Mouse (Mus musculus) hindbrain, embryonic 12.5 days (tissue): ENCODE data around the gene Smg9. TPM values are rescaled to one million over a fixed set of nuclear protein-coding genes. Genes with fewer than 3 reads are reported as not detected.

Source experiments
- ATAC-seq: fragments of 200-750 bp; cut with Nextera tagmentation; 2 replicates; pipeline ENCODE4 v1.8.0; 2017; ENCODE audit warnings: moderate TSS enrichment; ENCODE audit not compliant: low FRiP score
- H3K27ac ChIP-seq: fragments of 300-500 bp; sonication (generic); 2 replicates; pipeline ENCODE4 v1.5.1; 2016; ENCODE audit warnings: mild to moderate bottlenecking
- H3K27me3 ChIP-seq: fragments of 300-500 bp; sonication (generic); 2 replicates; pipeline ENCODE4 v1.6.1; 2016; ENCODE audit warnings: mild to moderate bottlenecking
- H3K36me3 ChIP-seq: fragments of 300-500 bp; sonication (generic); 2 replicates; pipeline ENCODE4 v1.6.1; 2016; ENCODE audit warnings: mild to moderate bottlenecking
- H3K4me1 ChIP-seq: fragments of 300-500 bp; sonication (generic); 2 replicates; pipeline ENCODE4 v1.6.1; 2016
- H3K4me2 ChIP-seq: fragments of 300-500 bp; sonication (generic); replicated peaks from 2 replicates; pipeline ENCODE4 v1.6.1; 2016; ENCODE audit warnings: mild to moderate bottlenecking
- H3K4me3 ChIP-seq: fragments of 300-500 bp; sonication (generic); 2 replicates; pipeline ENCODE4 v1.5.1; 2016; ENCODE audit warnings: mild to moderate bottlenecking
- H3K9ac ChIP-seq: fragments of 300-500 bp; sonication (generic); 2 replicates; pipeline ENCODE4 v1.6.1; 2016; ENCODE audit warnings: mild to moderate bottlenecking, moderate library complexity
- H3K9me3 ChIP-seq: fragments of 300-500 bp; sonication (generic); replicated peaks from 2 replicates; pipeline ENCODE4 v1.6.1; 2016; ENCODE audit warnings: mild to moderate bottlenecking
- WGBS: fragments of 180-500 bp; shearing (Covaris S2); methylation state at CpG from one replicate; pipeline ENCODE4 v1.1.7; 2016; 5-methylcytosine and 5-hydroxymethylcytosine counted together
- polyA plus RNA-seq: library from polyadenylated mRNA; unstranded; fragments of >200 nt; fragmentation: Nextera tagmentation; extraction: Ambion mirVana; gene quantifications from 2 replicates; pipeline ENCODE4 v1.2.1, GENCODE M21; 2016

The Smg9 gene
- 28.9 and 29.5 TPM in 2 replicates for polyA plus RNA-seq

- WGBS: 2% methylated on average over 65 of the region's 66 CpGs
These were observed at the start of gene Smg9 for GRCm38 (mm10) chr7:24399256-24400081. Smg9 (plus strand) TSS chr7:24399619.

GRCm38 (mm10) chr7:24355646-24356045 is 43.8 kb upstream of the Smg9 start:
- Histone ChIP-seq H3K9me3 (peaks cover 5% of the 10 kb centered on the region; the same call in 1 of the 2 replicates), H3K27ac (no peak overlapping the region), H3K27me3 (peaks cover 6% of the 10 kb centered on the region), H3K36me3 (no peaks in the 10 kb centered on the region), H3K9ac (no peak overlapping the region), H3K4me3 (no peak overlapping the region), H3K4me1 (no peaks in the 10 kb centered on the region), H3K4me2 (no peak overlapping the region)
- WGBS: 84% methylated on average over 6 of the region's 6 CpGs
- no peak for ATAC-seq

More at GRCm38 (mm10) chr7:24399256-24400081, at the start of gene Smg9:
- Histone ChIP-seq H3K9ac (peak within 1 kb of the TSS; percentile 65), H3K4me2 (peak within 1 kb of the TSS; percentile 61), H3K27me3 (no peaks in the 10 kb centered on the region), H3K27ac (peak within 1 kb of the TSS; percentile 96), H3K4me3 (peak within 1 kb of the TSS; percentile 63), H3K4me1 (peaks cover 9% of the 10 kb centered on the region), H3K36me3 (peaks cover 19% of the 10 kb centered on the region), H3K9me3 (peaks cover 9% of the 10 kb centered on the region; the same call in 1 of the 2 replicates)
- peak; percentile 95 for ATAC-seq

GRCm38 (mm10) chr7:24356081-24356480 is 43.3 kb upstream of the Smg9 start:
- Histone ChIP-seq H3K4me3 (no peak overlapping the region), H3K4me1 (no peaks in the 10 kb centered on the region), H3K4me2 (no peak overlapping the region), H3K27me3 (peaks cover 6% of the 10 kb centered on the region), H3K9ac (no peak overlapping the region), H3K36me3 (no peaks in the 10 kb centered on the region), H3K9me3 (peaks cover 5% of the 10 kb centered on the region), H3K27ac (no peak overlapping the region)
- ATAC-seq: no peak
- 85% methylated on average over 10 of the region's 10 CpGs for WGBS

DNA sequence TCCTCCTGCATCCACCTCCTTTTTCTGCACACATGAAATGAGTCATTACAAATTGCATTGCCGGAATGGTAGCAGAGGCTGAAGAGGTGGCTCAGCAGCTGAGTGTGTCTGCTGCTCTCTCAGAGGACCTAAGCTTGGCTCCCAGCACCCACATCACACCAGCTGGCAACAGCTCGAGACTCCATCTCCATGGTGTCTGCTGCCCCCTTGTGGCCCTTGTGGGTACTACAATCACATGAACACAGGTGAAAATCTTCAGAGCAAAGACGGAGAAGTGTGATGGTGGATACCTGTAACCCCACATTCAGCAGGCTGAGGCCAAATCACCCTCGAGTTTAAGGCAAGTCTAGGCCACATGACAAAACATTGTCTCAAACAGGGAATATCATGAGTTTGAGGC is 41.5 kb upstream of the Smg9 start:
- ATAC-seq: no peak
- no peak overlapping the region for H3K9ac ChIP-seq
- no peaks in the 10 kb centered on the region for H3K36me3 ChIP-seq
- WGBS: 54% methylated on average over 4 of the region's 4 CpGs
- H3K9me3 ChIP-seq: peaks cover 5% of the 10 kb centered on the region
- H3K27me3 ChIP-seq: peaks cover 4% of the 10 kb centered on the region; the same call in 1 of the 2 replicates
- H3K4me1 ChIP-seq: no peaks in the 10 kb centered on the region
- H3K4me2 ChIP-seq: no peak overlapping the region
- H3K27ac ChIP-seq: no peak overlapping the region
- H3K4me3 ChIP-seq: no peak overlapping the region

DNA sequence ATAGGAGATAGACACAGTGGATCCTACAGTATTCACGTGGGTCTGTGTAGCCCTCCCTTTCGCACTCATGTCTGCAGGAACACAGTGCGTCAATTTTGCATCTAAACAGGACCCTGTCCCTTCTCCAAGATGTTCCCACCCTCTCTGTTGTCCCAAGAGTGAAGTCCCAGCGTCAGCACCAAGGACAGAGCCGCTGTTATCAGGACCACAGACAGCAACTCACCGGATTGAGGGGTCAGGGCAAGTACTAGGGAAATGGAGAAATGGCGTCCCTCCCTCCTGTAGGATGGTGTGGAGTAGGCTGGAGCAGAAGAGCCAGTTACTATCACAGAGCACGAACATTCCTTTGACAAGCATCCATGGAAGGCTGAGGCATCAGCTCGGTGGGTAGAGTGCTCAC is 40.1 kb upstream of the Smg9 start:
- H3K4me1 ChIP-seq: no peaks in the 10 kb centered on the region
- no peak overlapping the region for H3K9ac ChIP-seq
- WGBS: 28% methylated on average over 9 of the region's 9 CpGs
- H3K9me3 ChIP-seq: peaks cover 5% of the 10 kb centered on the region
- no peak for ATAC-seq
- H3K36me3 ChIP-seq: no peaks in the 10 kb centered on the region
- no peak overlapping the region for H3K4me2 ChIP-seq
- peaks cover 4% of the 10 kb centered on the region; the same call in 1 of the 2 replicates for H3K27me3 ChIP-seq
- no peak overlapping the region for H3K27ac ChIP-seq
- no peak overlapping the region for H3K4me3 ChIP-seq

DNA sequence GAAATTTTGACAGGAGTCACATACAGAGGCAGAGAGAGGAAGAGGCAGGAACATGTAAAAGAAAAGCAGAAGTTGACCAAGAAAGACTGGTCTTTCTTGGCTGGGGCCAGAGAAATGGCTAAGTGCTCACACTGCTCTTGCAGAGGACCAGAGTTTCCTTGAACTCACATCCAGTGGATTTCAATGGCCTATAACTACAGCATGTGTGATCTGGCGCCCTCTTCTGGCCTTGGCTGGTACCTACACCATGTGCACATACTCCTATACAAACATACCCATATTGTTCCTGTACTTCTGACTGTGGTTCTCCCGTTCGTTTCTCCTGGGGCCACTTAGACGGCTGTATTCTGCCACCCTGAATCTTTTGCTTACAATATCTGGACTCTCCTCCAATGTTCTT is 38.4 kb upstream of the Smg9 start:
- Histone ChIP-seq H3K9ac (no peak overlapping the region), H3K4me3 (no peak overlapping the region), H3K4me2 (no peak overlapping the region), H3K36me3 (no peaks in the 10 kb centered on the region), H3K27me3 (peaks cover 4% of the 10 kb centered on the region; the same call in 1 of the 2 replicates), H3K4me1 (no peaks in the 10 kb centered on the region), H3K27ac (no peak overlapping the region), H3K9me3 (peaks cover 5% of the 10 kb centered on the region)
- 72% methylated on average over 4 of the region's 4 CpGs for WGBS
- no peak for ATAC-seq

DNA sequence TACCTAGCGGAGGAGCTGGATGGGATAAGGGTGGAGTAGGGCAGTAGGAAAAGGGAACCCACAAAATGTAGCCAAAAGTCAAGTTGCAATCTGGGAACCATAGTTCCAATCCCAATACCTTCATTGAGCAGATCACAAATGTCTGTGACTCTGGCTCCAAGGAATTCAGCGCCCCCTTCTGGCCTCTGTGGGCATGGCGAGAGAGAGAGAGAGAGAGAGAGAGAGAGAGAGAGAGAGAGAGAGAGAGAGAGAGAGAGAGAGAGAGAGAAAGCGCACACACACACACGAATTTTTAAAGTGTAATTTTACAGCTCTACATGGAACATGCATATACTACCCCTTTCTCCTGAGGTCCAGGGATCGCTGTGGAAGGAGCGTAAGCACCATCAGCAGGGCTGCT is 36.2 kb upstream of the Smg9 start:
- Histone ChIP-seq H3K27me3 (0 out of 2 replicates have a peak, but pooled peaks cover 4% of the 10 kb centered on the region), H3K9me3 (no peaks in the 10 kb centered on the region; the same call in none of the 2 replicates), H3K4me3 (no peak overlapping the region), H3K4me2 (no peak overlapping the region), H3K27ac (no peak overlapping the region), H3K9ac (no peak overlapping the region), H3K36me3 (no peaks in the 10 kb centered on the region), H3K4me1 (no peaks in the 10 kb centered on the region)
- WGBS: 28% methylated on average over 6 of the region's 7 CpGs
- ATAC-seq: no peak

DNA sequence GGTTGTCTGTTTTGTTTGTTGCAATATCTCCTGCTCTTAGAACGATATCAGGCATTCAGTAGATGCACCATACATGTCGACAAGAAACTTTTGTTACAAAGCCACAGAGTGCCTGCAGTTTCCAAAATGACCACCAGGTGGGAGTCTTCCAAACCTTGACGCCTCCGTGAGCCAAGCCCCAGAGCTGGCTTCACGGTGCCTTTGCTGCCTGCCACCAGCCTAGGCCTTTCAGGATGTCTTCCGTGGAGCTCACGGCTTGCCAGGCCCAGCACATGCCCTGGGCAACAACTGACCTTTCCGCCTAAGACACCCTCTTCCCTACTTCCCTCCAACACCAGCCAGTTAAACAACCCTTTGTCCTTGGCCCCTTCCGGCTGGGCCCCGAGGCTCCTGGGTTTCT is 34.6 kb upstream of the Smg9 start:
- Histone ChIP-seq H3K9me3 (no peaks in the 10 kb centered on the region; the same call in 1 of the 2 replicates), H3K4me3 (no peak overlapping the region), H3K36me3 (no peaks in the 10 kb centered on the region), H3K4me2 (no peak overlapping the region), H3K4me1 (no peaks in the 10 kb centered on the region), H3K9ac (peak overlapping the region; percentile 1; the same call in 1 of the 2 replicates), H3K27ac (no peak overlapping the region), H3K27me3 (0 out of 2 replicates have a peak, but pooled peaks cover 6% of the 10 kb centered on the region)
- ATAC-seq: peak; percentile 63
- WGBS: 27% methylated on average over 10 of the region's 10 CpGs

- H3K9ac ChIP-seq: peak overlapping the region; percentile 1; the same call in 1 of the 2 replicates
These were observed 34.0 kb upstream of the Smg9 start for GRCm38 (mm10) chr7:24365258-24366014.

DNA sequence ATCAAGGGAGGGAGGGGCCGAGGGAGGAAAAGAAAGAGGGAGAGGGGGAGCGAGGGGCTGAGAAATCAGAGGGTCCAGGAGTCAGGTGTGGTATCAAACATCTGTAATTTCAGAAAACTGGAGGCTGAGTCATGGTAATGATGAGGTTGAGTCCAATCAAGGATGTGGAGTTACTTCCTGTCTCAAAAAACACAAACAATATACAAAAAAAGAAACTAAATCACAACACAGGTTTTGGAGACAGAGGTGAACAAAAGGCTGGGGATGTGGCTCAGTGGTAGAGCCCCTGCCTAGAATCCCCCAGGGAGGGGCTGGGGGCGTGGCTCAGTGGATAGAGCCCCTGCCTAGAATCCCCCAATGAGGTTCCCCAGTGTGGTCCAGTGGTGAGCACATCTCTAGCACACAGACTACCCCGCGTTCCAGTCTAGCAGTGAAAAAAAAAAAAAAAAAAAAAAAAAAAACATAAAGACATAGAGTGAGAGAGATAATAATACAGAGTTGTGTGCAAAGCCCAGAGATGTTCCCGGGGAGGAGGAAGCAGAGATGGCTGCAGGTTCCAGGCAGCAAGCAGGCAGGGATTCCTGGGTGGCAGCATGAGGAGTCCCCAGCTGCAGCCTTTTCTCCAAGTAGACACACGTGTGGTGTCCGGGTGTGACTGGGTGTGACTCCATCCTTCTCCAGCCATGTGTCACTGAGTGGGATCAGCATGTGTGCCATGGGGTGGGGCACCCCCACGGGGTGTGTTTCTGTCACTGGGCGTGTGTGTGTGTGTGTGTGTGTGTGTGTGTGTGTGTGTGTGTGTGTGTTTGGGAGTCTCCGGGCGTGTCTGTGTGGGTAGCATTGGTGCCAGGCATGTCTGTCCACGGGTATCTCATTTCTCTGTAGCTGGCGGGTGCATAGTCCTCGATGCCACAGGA is 32.4 kb upstream of the Smg9 start:
- H3K36me3 ChIP-seq: no peaks in the 10 kb centered on the region
- WGBS: 81% methylated on average over 13 of the region's 15 CpGs
- no peak overlapping the region for H3K4me3 ChIP-seq
- H3K27me3 ChIP-seq: 0 out of 2 replicates have a peak, but pooled peaks cover 6% of the 10 kb centered on the region
- H3K27ac ChIP-seq: no peak overlapping the region
- H3K4me2 ChIP-seq: no peak overlapping the region
- no peak for ATAC-seq
- peaks cover 4% of the 10 kb centered on the region; the same call in 1 of the 2 replicates for H3K4me1 ChIP-seq
- H3K9me3 ChIP-seq: no peaks in the 10 kb centered on the region
- no peak overlapping the region for H3K9ac ChIP-seq

More at GRCm38 (mm10) chr7:24365258-24366014, 34.0 kb upstream of the Smg9 start:
- Histone ChIP-seq H3K4me3 (no peak overlapping the region), H3K9me3 (no peaks in the 10 kb centered on the region; the same call in 1 of the 2 replicates), H3K4me1 (peaks cover 4% of the 10 kb centered on the region; the same call in 1 of the 2 replicates), H3K27ac (no peak overlapping the region), H3K4me2 (no peak overlapping the region), H3K27me3 (0 out of 2 replicates have a peak, but pooled peaks cover 6% of the 10 kb centered on the region), H3K36me3 (no peaks in the 10 kb centered on the region)
- ATAC-seq: peak; percentile 32
- WGBS: 75% methylated on average over 5 of the region's 5 CpGs

DNA sequence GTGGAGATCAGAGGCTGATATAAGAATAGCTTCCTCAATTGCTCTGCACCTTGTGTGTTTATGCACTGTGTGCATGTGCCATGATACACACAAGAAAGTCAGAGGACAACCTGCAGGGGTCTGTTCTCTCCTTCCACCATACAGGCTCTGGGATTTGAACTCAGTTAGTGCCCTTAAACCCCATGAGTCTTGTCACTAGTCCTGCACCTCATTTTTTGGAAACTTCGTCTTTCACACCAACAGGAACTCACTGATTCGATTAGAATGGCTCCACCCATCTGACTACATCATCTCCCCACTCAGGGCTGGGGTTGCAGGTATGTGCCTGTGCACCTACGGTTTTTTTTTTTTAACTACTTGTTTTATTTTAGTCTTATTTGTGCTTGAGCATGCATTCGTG is 31.2 kb upstream of the Smg9 start:
- Histone ChIP-seq H3K4me3 (no peak overlapping the region), H3K4me2 (no peak overlapping the region), H3K4me1 (peaks cover 7% of the 10 kb centered on the region), H3K27ac (no peak overlapping the region), H3K27me3 (0 out of 2 replicates have a peak, but pooled peaks cover 2% of the 10 kb centered on the region), H3K9me3 (no peaks in the 10 kb centered on the region), H3K36me3 (no peaks in the 10 kb centered on the region), H3K9ac (no peak overlapping the region)
- WGBS: 72% methylated on average over 4 of the region's 4 CpGs
- ATAC-seq: no peak
